Mouse (Mus musculus) lung, embryonic 16.5 days (tissue): ENCODE results near the gene Tssk6. TPM values are rescaled to one million over a fixed set of nuclear protein-coding genes. Genes with fewer than 3 reads are reported as not detected.

Experiments used
- ATAC-seq: fragments of 200-750 bp; cut with Nextera tagmentation; 2 replicates; pipeline ENCODE4 v1.8.0; 2017; ENCODE audit warnings: low read depth, mild to moderate bottlenecking, moderate library complexity
- H3K27ac ChIP-seq: fragments of 300-500 bp; sonication (generic); 2 replicates; pipeline ENCODE4 v1.5.1; 2014; ENCODE audit warnings: mild to moderate bottlenecking, control low read depth, low read length
- H3K27me3 ChIP-seq: fragments of 300-500 bp; sonication (generic); 2 replicates; pipeline ENCODE4 v1.6.1; 2014; ENCODE audit warnings: low read depth, low read length, mixed read lengths; ENCODE audit not compliant: control insufficient read depth, insufficient read depth
- H3K36me3 ChIP-seq: fragments of 300-500 bp; sonication (generic); 2 replicates; pipeline ENCODE4 v1.6.1; 2014; ENCODE audit warnings: low read length; ENCODE audit not compliant: control insufficient read depth, insufficient read depth
- H3K4me1 ChIP-seq: fragments of 300-500 bp; sonication (generic); replicated peaks from 2 replicates; pipeline ENCODE4 v1.6.1; 2014; ENCODE audit warnings: low read length, mixed read lengths; ENCODE audit not compliant: control insufficient read depth, insufficient read depth
- H3K4me2 ChIP-seq: fragments of 300-500 bp; sonication (generic); 2 replicates; pipeline ENCODE4 v1.6.1; 2014; ENCODE audit warnings: low read depth, low read length, control low read depth
- H3K4me3 ChIP-seq: fragments of 300-500 bp; sonication (generic); 2 replicates; pipeline ENCODE4 v1.5.1; 2014; ENCODE audit warnings: mild to moderate bottlenecking, low read length, control low read depth
- H3K9ac ChIP-seq: fragments of 300-500 bp; sonication (generic); 2 replicates; pipeline ENCODE4 v1.6.1; 2014; ENCODE audit warnings: low read length, control low read depth
- H3K9me3 ChIP-seq: fragments of 300-500 bp; sonication (generic); 2 replicates; pipeline ENCODE4 v1.6.1; 2016; ENCODE audit warnings: low read length; ENCODE audit not compliant: control insufficient read depth
- WGBS: fragments of 180-500 bp; shearing (Covaris S2); extraction: QIAGEN DNeasy Blood & Tissue Kit; methylation state at CpG from one replicate; pipeline ENCODE4 v1.1.7; 2014; 5-methylcytosine and 5-hydroxymethylcytosine counted together
- polyA plus RNA-seq: library from polyadenylated mRNA; unstranded; fragments of >200 nt; fragmentation: Nextera tagmentation; extraction: Ambion mirVana; gene quantifications from 2 replicates; pipeline ENCODE4 v1.2.1, GENCODE M21; 2015

The Tssk6 gene
- polyA plus RNA-seq, 1 experiment from 2014 or later = 2.7 TPM

- 83% methylated on average over 2 of the region's 2 CpGs for WGBS
- no peak overlapping the region for H3K4me3 ChIP-seq
- peaks cover 19% of the 10 kb centered on the region for H3K36me3 ChIP-seq
- H3K4me2 ChIP-seq = no peak overlapping the region
- ATAC-seq = no peak
- H3K27me3 ChIP-seq = no peaks in the 10 kb centered on the region
- H3K4me1 ChIP-seq = peaks cover 12% of the 10 kb centered on the region
- no peak overlapping the region for H3K9ac ChIP-seq
- no peak overlapping the region for H3K27ac ChIP-seq
- H3K9me3 ChIP-seq = no peaks in the 10 kb centered on the region
Observed at GRCm38 (mm10) chr8:69906260-69906659, 4.3 kb downstream of the Tssk6 start.

DNA sequence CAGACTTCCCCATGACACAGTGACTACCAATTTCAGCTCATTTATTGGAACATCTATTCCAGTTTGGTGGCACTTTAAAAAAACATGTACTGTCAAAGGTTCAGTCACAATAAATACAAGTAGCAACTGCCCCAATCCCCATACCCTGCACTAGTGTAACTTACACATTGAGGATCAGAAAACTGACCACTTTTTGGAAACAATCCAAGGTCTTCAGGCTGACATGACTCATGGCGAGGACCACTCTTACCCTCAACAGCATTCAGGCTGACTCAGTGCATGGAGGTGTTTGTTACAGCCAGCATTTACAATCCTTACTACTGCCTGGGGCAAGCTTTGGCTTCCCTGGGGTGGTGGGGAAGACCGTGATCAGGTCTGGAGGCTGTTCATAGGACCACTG, 5.1 kb downstream of the Tssk6 start:
- H3K4me1 ChIP-seq = peaks cover 8% of the 10 kb centered on the region
- H3K4me2 ChIP-seq = no peak overlapping the region
- no peak overlapping the region for H3K9ac ChIP-seq
- no peaks in the 10 kb centered on the region for H3K9me3 ChIP-seq
- H3K36me3 ChIP-seq = peaks cover 25% of the 10 kb centered on the region
- WGBS = 68% methylated on average over 2 of the region's 2 CpGs
- no peaks in the 10 kb centered on the region for H3K27me3 ChIP-seq
- no peak overlapping the region for H3K4me3 ChIP-seq
- no peak overlapping the region for H3K27ac ChIP-seq
- ATAC-seq = no peak

DNA sequence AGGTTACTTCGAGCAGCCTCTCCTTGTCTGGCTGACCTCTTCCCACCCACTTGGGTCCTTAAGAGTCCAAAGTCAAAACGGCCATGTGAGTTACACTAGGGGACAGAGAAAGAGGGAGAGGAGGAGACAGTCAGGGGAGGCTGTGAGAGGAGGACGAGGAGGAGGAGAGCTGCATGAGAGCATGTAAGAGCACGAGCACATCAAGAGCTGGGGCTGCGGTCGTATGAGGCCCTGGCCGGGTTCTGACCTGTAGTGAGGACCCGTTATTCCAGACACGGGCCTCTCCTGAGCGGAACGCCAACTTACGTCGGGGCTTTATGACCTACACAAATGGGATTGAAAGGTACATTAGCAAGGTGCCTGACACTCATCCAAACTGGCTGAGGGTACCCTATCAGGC, 9.9 kb downstream of the Tssk6 start:
- H3K4me1 ChIP-seq = no peaks in the 10 kb centered on the region
- no peak overlapping the region for H3K4me2 ChIP-seq
- ATAC-seq = no peak
- 88% methylated on average over 13 of the region's 13 CpGs for WGBS
- H3K9me3 ChIP-seq = no peaks in the 10 kb centered on the region
- peaks cover 63% of the 10 kb centered on the region for H3K36me3 ChIP-seq
- H3K9ac ChIP-seq = no peak overlapping the region
- no peaks in the 10 kb centered on the region for H3K27me3 ChIP-seq
- no peak overlapping the region for H3K27ac ChIP-seq
- no peak overlapping the region for H3K4me3 ChIP-seq

DNA sequence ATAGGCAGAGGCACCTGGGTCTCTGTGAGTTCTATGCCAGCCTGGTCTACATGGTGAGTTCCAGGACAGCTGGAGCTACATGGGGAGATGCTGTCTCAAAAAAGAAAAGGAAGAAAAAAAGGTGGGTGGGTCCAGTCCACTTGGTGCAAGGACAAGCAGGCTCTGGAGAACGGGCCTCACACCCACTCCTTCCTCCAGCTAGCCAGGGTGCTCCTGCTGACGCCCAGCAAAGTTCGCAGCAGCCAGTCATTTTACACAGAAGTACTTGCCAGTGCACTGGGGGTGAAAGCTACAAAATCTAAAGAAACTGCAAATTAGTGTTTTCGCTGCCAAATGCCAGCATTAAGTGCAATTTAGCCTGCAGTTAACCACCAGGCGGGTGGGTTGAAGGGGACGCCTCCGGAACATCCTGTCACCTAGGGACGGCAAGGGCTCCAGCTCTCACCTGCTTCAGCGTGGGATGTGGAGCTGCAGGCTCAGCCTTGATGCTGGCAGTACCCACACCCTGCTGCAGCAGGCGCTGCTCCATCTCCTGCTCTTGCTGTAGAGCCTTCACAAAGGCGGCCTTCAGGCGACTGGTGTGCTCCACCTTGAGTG, 10.6 kb downstream of the Tssk6 start:
- Histone ChIP-seq H3K27me3 (no peaks in the 10 kb centered on the region), H3K9me3 (no peaks in the 10 kb centered on the region), H3K4me3 (no peak overlapping the region), H3K4me2 (no peak overlapping the region), H3K9ac (no peak overlapping the region), H3K36me3 (peaks cover 67% of the 10 kb centered on the region), H3K27ac (no peak overlapping the region), H3K4me1 (no peaks in the 10 kb centered on the region)
- WGBS = 86% methylated on average over 12 of the region's 12 CpGs
- no peak for ATAC-seq

DNA sequence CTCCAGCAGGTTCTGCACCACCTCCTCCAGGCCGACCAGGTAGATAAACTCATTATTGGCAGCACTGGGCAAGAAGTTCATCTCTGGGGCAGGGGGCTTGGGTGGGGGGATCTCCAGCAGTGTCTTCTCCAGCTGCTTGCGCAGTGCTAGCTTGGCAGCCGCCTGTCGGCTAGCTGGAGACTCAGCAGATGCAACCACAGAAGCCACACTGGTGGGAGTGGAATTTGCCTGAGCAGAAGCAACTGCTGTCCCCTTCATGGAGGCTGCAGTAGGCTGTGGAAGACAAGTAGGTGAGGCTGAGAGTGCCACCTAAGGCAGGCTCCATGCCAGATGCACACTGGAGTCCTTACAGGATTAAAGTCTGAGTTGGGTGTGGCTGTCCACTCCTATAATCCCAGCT, 12.5 kb downstream of the Tssk6 start:
- Histone ChIP-seq H3K4me2 (no peak overlapping the region), H3K27ac (no peak overlapping the region)
- no peak for ATAC-seq

DNA sequence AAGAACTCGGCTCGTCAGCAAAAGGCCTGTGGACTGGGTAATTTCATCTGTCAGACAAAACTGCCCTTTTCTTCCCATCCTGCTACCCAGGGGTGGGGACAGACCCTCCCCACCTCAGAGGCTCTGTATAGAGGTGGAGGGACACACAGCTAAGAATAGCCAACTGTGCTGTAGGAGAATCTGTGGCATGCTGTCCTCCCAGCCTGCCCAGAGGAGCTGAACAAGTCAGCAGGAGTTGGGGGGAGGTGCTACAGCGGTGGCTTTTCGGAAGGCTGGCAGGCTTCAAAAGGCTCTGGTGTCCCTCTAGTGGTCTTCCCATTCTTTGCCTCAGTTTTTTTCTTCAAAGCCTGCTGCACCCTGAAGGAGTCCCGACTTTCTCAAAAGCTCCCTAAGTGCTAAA, 13.8 kb downstream of the Tssk6 start:
- ATAC-seq = no peak
- Histone ChIP-seq H3K36me3 (peaks cover 51% of the 10 kb centered on the region), H3K4me1 (peaks cover 10% of the 10 kb centered on the region), H3K27me3 (no peaks in the 10 kb centered on the region), H3K27ac (no peak overlapping the region), H3K9me3 (no peaks in the 10 kb centered on the region), H3K4me2 (no peak overlapping the region), H3K4me3 (no peak overlapping the region), H3K9ac (no peak overlapping the region)
- 41% methylated on average over 5 of the region's 5 CpGs for WGBS

More for the DNA sequence above, 12.5 kb downstream of the Tssk6 start:
- Histone ChIP-seq H3K4me1 (peaks cover 3% of the 10 kb centered on the region; the same call in 1 of the 2 replicates), H3K9ac (no peak overlapping the region), H3K9me3 (no peaks in the 10 kb centered on the region), H3K27me3 (no peaks in the 10 kb centered on the region), H3K36me3 (peaks cover 62% of the 10 kb centered on the region), H3K4me3 (no peak overlapping the region)
- WGBS = 80% methylated on average over 4 of the region's 4 CpGs

DNA sequence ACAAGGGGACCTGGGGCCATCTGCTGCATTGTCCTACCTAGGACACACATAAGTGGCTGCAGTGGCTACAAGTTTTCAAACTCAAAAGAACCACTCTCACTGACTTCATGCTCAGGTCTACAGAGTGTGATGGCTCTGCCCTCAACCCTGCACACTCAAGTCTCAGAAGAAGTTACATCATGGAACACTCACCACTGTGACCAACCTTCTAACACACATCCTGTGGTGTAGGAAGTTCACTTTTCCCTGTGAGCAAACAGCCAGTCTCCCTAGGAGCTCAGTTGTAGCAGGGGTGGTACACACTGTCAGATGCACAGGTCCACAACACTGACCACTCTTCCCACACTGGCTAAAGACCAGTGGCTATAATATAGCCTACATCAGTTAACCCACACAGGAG, 16.5 kb downstream of the Tssk6 start:
- no peak overlapping the region for H3K9ac ChIP-seq
- H3K4me1 ChIP-seq = peaks cover 12% of the 10 kb centered on the region
- no peaks in the 10 kb centered on the region for H3K9me3 ChIP-seq
- no peaks in the 10 kb centered on the region for H3K27me3 ChIP-seq
- no peak; the same call in 1 of the 2 replicates for ATAC-seq
- peaks cover 32% of the 10 kb centered on the region for H3K36me3 ChIP-seq
- no peak overlapping the region for H3K27ac ChIP-seq
- H3K4me2 ChIP-seq = no peak overlapping the region
- no peak overlapping the region for H3K4me3 ChIP-seq

DNA sequence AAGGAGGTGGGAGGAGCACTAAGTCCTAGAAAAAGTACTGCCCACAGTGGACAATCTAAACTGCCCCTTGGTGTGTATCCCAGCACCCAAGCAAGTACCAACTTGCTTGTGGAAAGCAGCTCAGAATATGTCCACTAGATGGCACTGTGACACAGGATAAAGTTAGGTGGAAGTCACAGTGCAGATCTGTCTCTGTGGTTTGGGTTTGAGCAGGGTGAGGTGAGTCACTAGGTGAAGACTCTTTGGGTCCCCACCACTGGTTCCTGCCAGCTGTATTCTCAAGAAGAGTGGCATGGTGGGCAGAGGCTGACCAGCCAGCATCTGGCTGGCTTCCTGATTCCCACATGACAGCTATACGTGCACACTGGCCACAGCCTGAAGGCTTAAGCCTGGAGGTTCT, 17.0 kb downstream of the Tssk6 start:
- Histone ChIP-seq H3K9ac (no peak overlapping the region), H3K27me3 (no peaks in the 10 kb centered on the region), H3K4me1 (peaks cover 12% of the 10 kb centered on the region), H3K9me3 (no peaks in the 10 kb centered on the region), H3K36me3 (peaks cover 27% of the 10 kb centered on the region), H3K4me2 (no peak overlapping the region), H3K27ac (0 out of 2 replicates have a peak overlapping the region, but pooled peaks have one; percentile 24), H3K4me3 (no peak overlapping the region)
- WGBS = 61% methylated on average over 1 of the region's 1 CpGs
- peak; percentile 65 for ATAC-seq

DNA sequence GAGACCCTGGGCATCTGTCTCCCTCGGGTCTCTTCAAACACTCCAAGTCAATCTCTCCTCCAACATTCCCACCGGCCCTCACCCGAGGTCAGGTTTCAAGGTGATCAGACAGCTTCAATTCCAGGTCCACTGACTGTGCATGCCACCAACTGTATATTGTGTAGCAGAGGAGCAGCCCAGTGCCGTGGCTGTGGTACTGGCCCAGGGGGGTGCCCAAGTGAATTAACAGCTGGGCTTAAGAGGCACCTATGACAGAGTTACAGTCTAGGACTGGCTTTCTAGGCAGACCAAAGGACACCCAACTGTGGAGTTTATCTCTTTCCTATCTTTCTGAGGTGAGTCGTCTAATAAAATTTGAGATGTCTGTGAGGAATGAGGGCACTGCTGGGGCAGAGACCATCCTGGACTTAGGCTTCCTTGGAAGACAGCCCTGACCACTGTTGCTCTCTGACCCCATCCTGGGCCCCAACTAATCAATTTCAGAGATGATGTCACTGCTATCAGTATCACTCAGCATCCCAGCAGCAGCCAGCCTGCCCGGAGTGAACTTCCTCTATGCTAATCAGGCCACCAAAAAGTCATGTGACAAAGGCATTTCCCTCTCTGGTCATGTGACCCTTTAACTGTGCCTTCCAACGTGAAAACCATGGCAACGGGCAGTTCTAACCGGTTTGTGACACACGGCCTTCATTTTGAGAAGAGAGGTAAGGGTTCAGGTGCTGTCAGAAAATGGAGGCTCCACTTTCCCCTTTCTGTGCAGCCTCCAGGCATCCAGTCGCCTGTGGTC, 18.1 kb downstream of the Tssk6 start:
- Histone ChIP-seq H3K4me3 (no peak overlapping the region), H3K27ac (no peak overlapping the region), H3K36me3 (peaks cover 18% of the 10 kb centered on the region), H3K4me1 (peaks cover 12% of the 10 kb centered on the region), H3K9ac (no peak overlapping the region), H3K9me3 (no peaks in the 10 kb centered on the region), H3K4me2 (no peak overlapping the region), H3K27me3 (no peaks in the 10 kb centered on the region)
- WGBS = 29% methylated on average over 11 of the region's 11 CpGs
- ATAC-seq = peak; percentile 29; the same call in 1 of the 2 replicates
